Mouse (Mus musculus) midbrain, embryonic 14.5 days (tissue): ENCODE measurements around the gene Vma21. TPM values are rescaled to one million over a fixed set of nuclear protein-coding genes. Genes with fewer than 3 reads are reported as not detected.

Experiments used
- ATAC-seq: fragments of 200-750 bp; cut with Nextera tagmentation; 2 replicates; pipeline ENCODE4 v1.8.0; 2017; ENCODE audit warnings: moderate number of reproducible peaks, moderate library complexity; ENCODE audit not compliant: low FRiP score, low TSS enrichment
- DNase-seq: peaks from one replicate; pipeline ENCODE4 v3.0.0-alpha.2; 2015
- H3K27ac ChIP-seq: fragments of 300-500 bp; sonication (generic); replicated peaks from 2 replicates; pipeline ENCODE4 v1.5.1; 2014; ENCODE audit warnings: mild to moderate bottlenecking, low read depth, low read length, moderate library complexity
- H3K27me3 ChIP-seq: fragments of 300-500 bp; sonication (generic); 2 replicates; pipeline ENCODE4 v1.6.1; 2014; ENCODE audit warnings: low read length, control low read depth, mixed read lengths; ENCODE audit not compliant: control insufficient read depth, insufficient read depth
- H3K36me3 ChIP-seq: fragments of 300-500 bp; sonication (generic); 2 replicates; pipeline ENCODE4 v1.6.1; 2014; ENCODE audit warnings: low read length, control low read depth; ENCODE audit not compliant: control insufficient read depth, insufficient read depth
- H3K4me1 ChIP-seq: fragments of 300-500 bp; sonication (generic); 2 replicates; pipeline ENCODE4 v1.6.1; 2014; ENCODE audit warnings: mild to moderate bottlenecking, antibody characterized with exemption, low read length, control low read depth; ENCODE audit not compliant: control insufficient read depth, insufficient read depth
- H3K4me2 ChIP-seq: fragments of 300-500 bp; sonication (generic); 2 replicates; pipeline ENCODE4 v1.6.1; 2014; ENCODE audit warnings: mild to moderate bottlenecking, low read length, moderate library complexity
- H3K4me3 ChIP-seq: fragments of 300-500 bp; sonication (generic); replicated peaks from 2 replicates; pipeline ENCODE4 v1.5.1; 2014; ENCODE audit warnings: low read depth, low read length
- H3K9ac ChIP-seq: fragments of 300-500 bp; sonication (generic); replicated peaks from 2 replicates; pipeline ENCODE4 v1.6.1; 2014; ENCODE audit warnings: mild to moderate bottlenecking, low read length, moderate library complexity
- H3K9me3 ChIP-seq: fragments of 300-500 bp; sonication (generic); 2 replicates; pipeline ENCODE4 v1.6.1; 2016; ENCODE audit warnings: low read length, control low read depth, mixed read lengths; ENCODE audit not compliant: control insufficient read depth
- WGBS: fragments of 180-500 bp; shearing (Covaris S2); extraction: QIAGEN DNeasy Blood & Tissue Kit; methylation state at CpG from one replicate; pipeline ENCODE4 v1.1.7; 2014; 5-methylcytosine and 5-hydroxymethylcytosine counted together
- polyA plus RNA-seq: library from polyadenylated mRNA; unstranded; fragments of >200 nt; fragmentation: Nextera tagmentation; extraction: Ambion mirVana; gene quantifications from 2 replicates; pipeline ENCODE4 v1.2.1, GENCODE M21; 2014

The Vma21 gene
- polyA plus RNA-seq, 1 experiment from 2014 or later = 54.6 TPM

DNA sequence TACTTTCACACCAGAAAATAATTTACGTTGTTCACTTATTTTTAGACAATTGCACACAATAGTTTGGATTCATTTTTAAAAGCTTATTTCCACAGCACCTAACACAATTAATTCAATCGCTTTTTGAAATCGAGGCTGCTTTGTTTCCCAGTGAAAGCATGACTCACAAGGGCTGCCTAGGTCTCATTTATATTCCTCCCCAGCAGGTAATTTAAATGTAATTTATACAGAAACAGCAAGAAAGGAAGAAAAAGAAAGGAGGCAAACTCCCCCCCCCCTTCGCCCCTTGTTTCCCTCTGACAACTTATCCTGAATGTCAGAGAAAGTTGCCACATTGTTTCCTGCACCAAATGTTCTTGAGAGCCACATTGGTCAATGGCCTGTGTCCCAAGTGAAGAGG, 23.2 kb downstream of the Vma21 start:
- ATAC-seq (no peak), DNase-seq (peak; percentile 7)
- Histone ChIP-seq H3K4me1 (no peaks in the 10 kb centered on the region), H3K27me3 (no peaks in the 10 kb centered on the region), H3K4me2 (no peak overlapping the region), H3K9me3 (no peaks in the 10 kb centered on the region), H3K36me3 (no peaks in the 10 kb centered on the region), H3K4me3 (no peak overlapping the region), H3K27ac (no peak overlapping the region), H3K9ac (no peak overlapping the region)
- 43% methylated on average over 4 of the region's 4 CpGs for WGBS

DNA sequence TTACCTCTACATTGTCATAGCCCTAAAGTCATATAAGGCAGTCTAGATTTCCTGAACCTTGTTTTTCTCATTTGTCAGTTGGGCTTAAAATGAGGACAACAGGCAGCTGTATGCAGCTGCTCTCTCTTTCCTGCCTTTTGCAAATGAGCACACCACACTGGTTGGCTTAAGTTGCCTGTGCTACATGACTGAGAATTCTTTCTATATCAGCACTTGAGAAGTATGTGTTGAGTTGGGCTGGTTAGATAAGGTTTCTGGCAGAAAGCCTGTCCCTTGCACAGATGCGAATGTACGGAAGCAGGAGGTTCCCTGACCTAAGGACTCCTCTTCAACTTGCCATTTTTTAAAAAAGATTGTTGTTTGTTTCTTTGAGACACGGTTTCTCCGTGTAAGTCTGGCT, 31.0 kb downstream of the Vma21 start:
- Histone ChIP-seq H3K4me2 (no peak overlapping the region), H3K27me3 (no peaks in the 10 kb centered on the region), H3K9ac (no peak overlapping the region), H3K4me3 (no peak overlapping the region), H3K36me3 (no peaks in the 10 kb centered on the region), H3K4me1 (no peaks in the 10 kb centered on the region), H3K27ac (no peak overlapping the region), H3K9me3 (no peaks in the 10 kb centered on the region)
- ATAC-seq = no peak
- 89% methylated on average over 4 of the region's 4 CpGs for WGBS
- DNase-seq = no peak

DNA sequence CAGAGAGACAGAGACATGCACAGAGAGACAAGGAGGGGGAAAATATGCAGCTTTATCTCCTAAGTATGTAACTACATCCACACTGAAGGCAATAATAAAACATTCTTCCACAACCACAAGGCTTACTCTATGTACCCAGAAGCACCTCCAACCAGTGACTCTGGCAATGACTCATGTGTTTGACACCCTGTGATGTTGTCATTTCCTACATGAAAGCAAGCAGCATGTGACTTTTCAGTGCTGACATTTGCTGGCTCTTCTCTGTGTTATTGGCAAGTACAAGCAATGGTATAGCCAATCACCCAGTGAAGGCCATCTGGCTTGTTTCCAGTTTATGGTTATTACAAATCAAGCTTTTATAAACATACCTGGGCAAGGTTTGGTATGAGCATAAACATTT, 38.1 kb downstream of the Vma21 start:
- DNase-seq = no peak
- Histone ChIP-seq H3K9me3 (no peaks in the 10 kb centered on the region), H3K9ac (no peak overlapping the region), H3K27me3 (no peaks in the 10 kb centered on the region), H3K4me1 (no peaks in the 10 kb centered on the region), H3K4me3 (no peak overlapping the region), H3K36me3 (no peaks in the 10 kb centered on the region), H3K27ac (no peak overlapping the region), H3K4me2 (no peak overlapping the region)
- no peak for ATAC-seq

Other genes with a start within 250 kb of the Vma21 start
- gene Gpr50, start 152.3 kb upstream of the Vma21 start, polyA plus RNA-seq = 3.3 and 4.9 TPM in 2 replicates
- gene Gm1141, start 105.1 kb downstream of the Vma21 start, polyA plus RNA-seq = 0.35 and 0.50 TPM in 2 replicates
- gene Prrg3, start 146.7 kb downstream of the Vma21 start, polyA plus RNA-seq = 9.5 and 13.1 TPM in 2 replicates
- 0.26 TPM in 1 of 2 replicates, not detected in the other for gene Fate1, start 157.1 kb downstream of the Vma21 start, polyA plus RNA-seq
- gene Cnga2, start 175.9 kb downstream of the Vma21 start, polyA plus RNA-seq = 0.07 and 0.09 TPM in 2 replicates